Mouse (Mus musculus): Measurements from ENCODE around the gene Hacd1. TPM values are rescaled to one million over a fixed set of nuclear protein-coding genes. Genes with fewer than 3 reads are reported as not detected.
A peak's percentile ranks its signal among the peaks of the same experiment; 100 is the strongest.

The Hacd1 gene
- polyA plus RNA-seq, 1 experiment = 95.0 TPM

DNA sequence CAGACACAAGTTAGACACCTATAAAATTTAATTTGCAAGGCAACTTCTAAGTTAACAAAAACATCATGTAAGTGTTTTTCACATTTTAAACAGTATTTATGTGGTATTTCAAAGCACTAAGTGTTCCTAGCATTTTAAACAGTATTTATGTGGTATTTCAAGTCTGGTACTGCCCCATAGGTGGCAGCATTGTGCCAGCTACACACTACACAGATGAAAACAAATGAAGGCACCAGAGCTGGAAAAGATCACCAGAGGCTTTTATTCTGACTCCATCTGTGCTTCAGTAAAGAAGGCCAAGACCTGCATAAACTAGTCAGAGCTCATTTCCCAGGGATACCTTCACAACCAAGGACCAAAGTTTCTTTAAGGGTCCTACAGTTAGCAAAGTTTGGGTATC is 7.6 kb downstream of the Hacd1 start:
- no peak overlapping the region for H3ac ChIP-seq (ENCODE audit: control insufficient read depth, insufficient read length, low read depth)
- H3K4me3 ChIP-seq (ENCODE audit: insufficient read depth, poor library complexity, severe bottlenecking) = no peak overlapping the region
- H3K79me3 ChIP-seq (ENCODE audit: low read depth) = peaks cover 65% of the 10 kb centered on the region
- H3K36me3 ChIP-seq (ENCODE audit: control insufficient read depth, insufficient read depth) = peaks cover 9% of the 10 kb centered on the region
- no peak for TF ChIP-seq MYOG (IDR thresholded peaks at IDR 0.05; ENCODE audit: control insufficient read depth, extremely low read depth, insufficient read length)
- peak; percentile 19 for TF ChIP-seq CTCF (IDR thresholded peaks at IDR 0.05; ENCODE audit: control insufficient read depth, insufficient read depth, insufficient read length)
- H3K79me2 ChIP-seq (ENCODE audit: control insufficient read depth, insufficient read depth) = peaks cover 80% of the 10 kb centered on the region
- no peaks in the 10 kb centered on the region for H3K27me3 ChIP-seq (ENCODE audit: control insufficient read depth, insufficient read depth, insufficient read length)

DNA sequence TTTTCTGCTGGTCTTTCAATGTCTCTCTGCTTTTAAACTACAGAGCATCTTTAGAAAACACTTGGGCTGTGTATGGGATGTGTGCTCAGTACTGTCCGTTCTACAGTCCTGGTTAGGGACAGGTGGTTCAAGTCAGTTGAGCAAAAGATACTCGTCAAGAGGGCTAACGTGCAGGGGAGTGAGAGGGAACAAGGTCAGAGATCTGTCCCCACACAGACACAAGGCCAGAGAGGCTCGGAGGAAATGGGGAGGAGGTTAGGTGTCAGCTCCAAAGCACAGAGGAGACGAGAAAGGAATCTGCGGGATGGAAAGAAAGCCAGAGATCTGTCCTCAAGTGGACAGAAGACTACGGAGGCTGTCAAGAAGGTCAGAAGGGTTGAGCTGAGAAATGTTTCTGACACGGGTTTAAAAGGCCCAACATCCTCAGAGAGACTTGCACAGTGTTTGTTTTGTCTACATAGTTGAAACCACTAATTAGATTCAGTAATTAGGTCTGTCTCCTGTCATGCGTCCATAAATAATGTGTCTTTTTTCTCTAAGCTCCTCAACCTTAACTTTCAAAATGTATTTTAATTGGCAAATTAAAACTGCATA is 12.3 kb downstream of the Hacd1 start:
- no peaks in the 10 kb centered on the region for H3K27me3 ChIP-seq (ENCODE audit: control insufficient read depth, insufficient read depth, insufficient read length)
- no peak overlapping the region for H3ac ChIP-seq (ENCODE audit: control insufficient read depth, insufficient read length, low read depth)
- no peak overlapping the region for H3K4me3 ChIP-seq (ENCODE audit: insufficient read depth, poor library complexity, severe bottlenecking)
- TF ChIP-seq MYOD1 (IDR thresholded peaks at IDR 0.05; ENCODE audit: control insufficient read depth, insufficient read length, low read depth) (no peak), FOSL1 (IDR thresholded peaks at IDR 0.05; ENCODE audit: insufficient read depth, low read length, poor library complexity, severe bottlenecking) (no peak), MYOG (IDR thresholded peaks at IDR 0.05; ENCODE audit: control insufficient read depth, extremely low read depth, insufficient read length) (no peak), CEBPB (IDR thresholded peaks at IDR 0.05; ENCODE audit: low read depth) (no peak), USF1 (IDR thresholded peaks at IDR 0.05; ENCODE audit: low read depth) (no peak), MAX (IDR thresholded peaks at IDR 0.05) (no peak)
- H3K79me3 ChIP-seq (ENCODE audit: low read depth) = peaks cover 30% of the 10 kb centered on the region
- H3K79me2 ChIP-seq (ENCODE audit: control insufficient read depth, insufficient read depth) = peaks cover 38% of the 10 kb centered on the region
- H3K36me3 ChIP-seq (ENCODE audit: control insufficient read depth, insufficient read depth) = peaks cover 51% of the 10 kb centered on the region

DNA sequence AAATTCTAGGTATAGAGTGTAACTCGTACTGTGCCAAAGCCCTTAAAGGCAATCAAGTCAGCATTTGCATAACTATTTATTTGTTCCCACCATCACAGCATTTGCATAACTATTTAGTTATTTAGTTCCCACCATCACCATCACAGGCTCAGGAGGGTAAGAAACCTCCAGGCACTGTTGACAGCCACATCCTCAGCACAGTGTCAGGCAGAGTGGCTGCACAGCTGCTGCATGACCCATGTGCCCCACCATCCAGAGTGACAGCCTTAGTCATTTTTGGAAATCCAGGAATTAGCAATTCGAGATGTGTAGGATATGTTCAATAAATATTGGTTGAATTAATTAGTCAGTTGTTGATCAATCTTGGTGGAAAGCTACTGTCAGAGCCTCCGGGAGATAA is 12.9 kb downstream of the Hacd1 start:
- H3K36me3 ChIP-seq (ENCODE audit: control insufficient read depth, insufficient read depth) = peaks cover 52% of the 10 kb centered on the region
- TF ChIP-seq MAX (IDR thresholded peaks at IDR 0.05) = no peak
- no peak for TF ChIP-seq USF1 (IDR thresholded peaks at IDR 0.05; ENCODE audit: low read depth)
- no peak for TF ChIP-seq FOSL1 (IDR thresholded peaks at IDR 0.05; ENCODE audit: insufficient read depth, low read length, poor library complexity, severe bottlenecking)
- TF ChIP-seq CTCF (IDR thresholded peaks at IDR 0.05; ENCODE audit: control insufficient read depth, insufficient read depth, insufficient read length) = no peak
- TF ChIP-seq CEBPB (IDR thresholded peaks at IDR 0.05; ENCODE audit: low read depth) = no peak
- TF ChIP-seq MYOG (IDR thresholded peaks at IDR 0.05; ENCODE audit: control insufficient read depth, extremely low read depth, insufficient read length) = no peak
- no peak for TF ChIP-seq MYOD1 (IDR thresholded peaks at IDR 0.05; ENCODE audit: control insufficient read depth, insufficient read length, low read depth)
- H3K79me3 ChIP-seq (ENCODE audit: low read depth) = peaks cover 28% of the 10 kb centered on the region
- no peaks in the 10 kb centered on the region for H3K27me3 ChIP-seq (ENCODE audit: control insufficient read depth, insufficient read depth, insufficient read length)
- no peak overlapping the region for H3K4me3 ChIP-seq (ENCODE audit: insufficient read depth, poor library complexity, severe bottlenecking)
- peaks cover 31% of the 10 kb centered on the region for H3K79me2 ChIP-seq (ENCODE audit: control insufficient read depth, insufficient read depth)
- H3ac ChIP-seq (ENCODE audit: control insufficient read depth, insufficient read length, low read depth) = no peak overlapping the region

DNA sequence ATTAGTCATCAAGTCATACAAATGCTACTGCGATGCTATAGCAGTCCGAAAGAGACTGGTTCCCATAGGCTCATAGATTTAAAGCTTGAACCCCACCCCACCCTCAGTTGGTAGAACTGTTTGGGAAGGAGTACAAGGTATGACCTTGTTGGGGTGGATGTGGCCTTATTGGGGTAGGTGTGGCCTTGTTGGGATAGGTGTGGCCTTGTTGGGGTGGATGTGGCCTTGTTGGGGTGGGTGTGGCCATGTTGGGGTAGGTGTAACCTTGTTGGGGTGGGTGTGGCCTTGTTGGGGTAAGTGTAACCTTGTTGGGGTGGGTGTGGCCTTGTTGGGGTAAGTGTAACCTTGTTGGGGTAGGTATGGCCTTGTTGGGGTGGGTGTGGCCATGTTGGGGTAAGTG is 14.7 kb downstream of the Hacd1 start:
- Histone ChIP-seq H3K79me2 (ENCODE audit: control insufficient read depth, insufficient read depth) (peaks cover 14% of the 10 kb centered on the region), H3ac (ENCODE audit: control insufficient read depth, insufficient read length, low read depth) (no peak overlapping the region), H3K79me3 (ENCODE audit: low read depth) (peaks cover 12% of the 10 kb centered on the region), H3K36me3 (ENCODE audit: control insufficient read depth, insufficient read depth) (peaks cover 58% of the 10 kb centered on the region), H3K4me3 (ENCODE audit: insufficient read depth, poor library complexity, severe bottlenecking) (no peak overlapping the region), H3K27me3 (ENCODE audit: control insufficient read depth, insufficient read depth, insufficient read length) (no peaks in the 10 kb centered on the region)
- TF ChIP-seq CEBPB (IDR thresholded peaks at IDR 0.05; ENCODE audit: low read depth) = no peak
- TF ChIP-seq USF1 (IDR thresholded peaks at IDR 0.05; ENCODE audit: low read depth) = no peak
- no peak for TF ChIP-seq MYOD1 (IDR thresholded peaks at IDR 0.05; ENCODE audit: control insufficient read depth, insufficient read length, low read depth)
- TF ChIP-seq FOSL1 (IDR thresholded peaks at IDR 0.05; ENCODE audit: insufficient read depth, low read length, poor library complexity, severe bottlenecking) = no peak
- TF ChIP-seq MAX (IDR thresholded peaks at IDR 0.05) = no peak
- no peak for TF ChIP-seq CTCF (IDR thresholded peaks at IDR 0.05; ENCODE audit: control insufficient read depth, insufficient read depth, insufficient read length)
- TF ChIP-seq MYOG (IDR thresholded peaks at IDR 0.05; ENCODE audit: control insufficient read depth, extremely low read depth, insufficient read length) = no peak

DNA sequence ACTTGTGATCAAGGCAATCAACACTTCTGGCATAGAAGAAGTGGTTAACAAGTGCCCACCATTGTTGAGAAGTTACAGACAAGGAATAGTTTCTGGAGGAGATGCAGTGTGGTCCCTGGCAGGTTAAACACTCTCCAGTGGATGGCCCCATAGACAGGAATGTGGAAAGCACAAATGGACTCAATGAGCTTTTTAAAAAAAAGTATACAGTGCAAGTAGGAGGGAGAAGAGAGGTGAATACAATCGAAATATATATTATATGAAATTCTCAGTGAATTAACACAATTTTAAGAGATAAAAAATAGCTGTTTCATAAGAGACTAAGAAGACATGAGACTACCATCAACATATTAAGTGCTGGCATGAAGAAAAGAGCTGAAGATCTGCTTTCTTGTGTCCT is 36.7 kb downstream of the Hacd1 start:
- H3K79me3 ChIP-seq (ENCODE audit: low read depth) = no peaks in the 10 kb centered on the region
- H3K79me2 ChIP-seq (ENCODE audit: control insufficient read depth, insufficient read depth) = no peaks in the 10 kb centered on the region
- peaks cover 4% of the 10 kb centered on the region for H3K36me3 ChIP-seq (ENCODE audit: control insufficient read depth, insufficient read depth)
- no peak for TF ChIP-seq CTCF (IDR thresholded peaks at IDR 0.05; ENCODE audit: control insufficient read depth, insufficient read depth, insufficient read length)
- no peak overlapping the region for H3ac ChIP-seq (ENCODE audit: control insufficient read depth, insufficient read length, low read depth)
- H3K27me3 ChIP-seq (ENCODE audit: control insufficient read depth, insufficient read depth, insufficient read length) = no peaks in the 10 kb centered on the region
- no peak overlapping the region for H3K4me3 ChIP-seq (ENCODE audit: insufficient read depth, poor library complexity, severe bottlenecking)

DNA sequence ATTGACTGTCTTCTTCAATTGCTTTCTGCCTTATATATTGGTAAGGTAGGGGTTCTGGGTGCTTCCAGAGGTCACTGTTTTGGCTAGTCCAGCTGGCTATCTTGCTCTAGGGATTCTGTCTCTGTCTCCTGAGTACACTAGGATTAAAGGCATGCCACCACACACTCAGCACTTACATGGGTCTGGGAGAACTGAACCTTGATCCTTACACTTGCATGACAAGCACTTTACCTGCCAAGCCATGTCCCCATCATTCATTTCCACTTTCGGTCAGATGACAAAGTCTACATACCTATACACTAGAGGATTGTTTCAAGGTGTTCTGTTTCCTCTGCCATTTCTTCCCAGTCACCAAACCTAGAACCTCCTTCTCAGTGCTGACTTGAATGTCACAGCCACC is 50.8 kb downstream of the Hacd1 start:
- Histone ChIP-seq H3K36me3 (ENCODE audit: control insufficient read depth, insufficient read depth) (no peaks in the 10 kb centered on the region), H3K4me3 (ENCODE audit: insufficient read depth, poor library complexity, severe bottlenecking) (no peak overlapping the region), H3K27me3 (ENCODE audit: control insufficient read depth, insufficient read depth, insufficient read length) (no peaks in the 10 kb centered on the region), H3K79me2 (ENCODE audit: control insufficient read depth, insufficient read depth) (no peaks in the 10 kb centered on the region), H3ac (ENCODE audit: control insufficient read depth, insufficient read length, low read depth) (no peak overlapping the region), H3K79me3 (ENCODE audit: low read depth) (no peaks in the 10 kb centered on the region)
- TF ChIP-seq MYOG (IDR thresholded peaks at IDR 0.05; ENCODE audit: control insufficient read depth, extremely low read depth, insufficient read length) (no peak), CTCF (IDR thresholded peaks at IDR 0.05; ENCODE audit: control insufficient read depth, insufficient read depth, insufficient read length) (no peak), FOSL1 (IDR thresholded peaks at IDR 0.05; ENCODE audit: insufficient read depth, low read length, poor library complexity, severe bottlenecking) (no peak), USF1 (IDR thresholded peaks at IDR 0.05; ENCODE audit: low read depth) (no peak), MAX (IDR thresholded peaks at IDR 0.05) (no peak), CEBPB (IDR thresholded peaks at IDR 0.05; ENCODE audit: low read depth) (no peak), MYOD1 (IDR thresholded peaks at IDR 0.05; ENCODE audit: control insufficient read depth, insufficient read length, low read depth) (no peak)

Data from C2C12 (cell line).